Mouse (Mus musculus) forebrain, embryonic 10.5 days (tissue): ENCODE measurements around the gene Alkbh5. TPM values are rescaled to one million over a fixed set of nuclear protein-coding genes. Genes with fewer than 3 reads are reported as not detected.
"Not testable (repeated sequence)": the region's sequence is repeated elsewhere in the genome, so short reads cannot be mapped to it uniquely, and the experiment has no call there.

Experiments used
- DNase-seq: peaks from one replicate; pipeline ENCODE4 v3.0.0-alpha.2; 2017; ENCODE audit warnings: low spot score; ENCODE audit errors: extremely low spot score
- H3K27ac ChIP-seq: fragments of 300-500 bp; sonication (generic); 2 replicates; pipeline ENCODE4 v1.5.1; 2016; ENCODE audit warnings: mild to moderate bottlenecking
- H3K27me3 ChIP-seq: fragments of 300-500 bp; sonication (generic); 2 replicates; pipeline ENCODE4 v1.6.1; 2016; ENCODE audit warnings: mild to moderate bottlenecking; ENCODE audit not compliant: poor library complexity, severe bottlenecking
- H3K36me3 ChIP-seq: fragments of 300-500 bp; sonication (generic); replicated peaks from 2 replicates; pipeline ENCODE4 v1.6.1; 2016; ENCODE audit warnings: mild to moderate bottlenecking, moderate library complexity
- H3K4me1 ChIP-seq: fragments of 300-500 bp; sonication (generic); 2 replicates; pipeline ENCODE4 v1.6.1; 2016
- H3K4me3 ChIP-seq: fragments of 300-500 bp; sonication (generic); 2 replicates; pipeline ENCODE4 v1.5.1; 2016; ENCODE audit warnings: mild to moderate bottlenecking, moderate library complexity
- H3K9me3 ChIP-seq: fragments of 300-500 bp; sonication (generic); 2 replicates; pipeline ENCODE4 v1.6.1; 2016; ENCODE audit warnings: mild to moderate bottlenecking, moderate library complexity
- WGBS: fragments of 180-500 bp; shearing (Covaris S2); methylation state at CpG from one replicate; pipeline ENCODE4 v1.1.7; 2016; 5-methylcytosine and 5-hydroxymethylcytosine counted together
- polyA plus RNA-seq: library from polyadenylated mRNA; unstranded; fragments of >200 nt; fragmentation: Nextera tagmentation; extraction: Ambion mirVana; gene quantifications from 2 replicates; pipeline ENCODE4 v1.2.1, GENCODE M21; 2016

The Alkbh5 gene
- polyA plus RNA-seq, 1 experiment from 2014 or later = 32.3 TPM

DNA sequence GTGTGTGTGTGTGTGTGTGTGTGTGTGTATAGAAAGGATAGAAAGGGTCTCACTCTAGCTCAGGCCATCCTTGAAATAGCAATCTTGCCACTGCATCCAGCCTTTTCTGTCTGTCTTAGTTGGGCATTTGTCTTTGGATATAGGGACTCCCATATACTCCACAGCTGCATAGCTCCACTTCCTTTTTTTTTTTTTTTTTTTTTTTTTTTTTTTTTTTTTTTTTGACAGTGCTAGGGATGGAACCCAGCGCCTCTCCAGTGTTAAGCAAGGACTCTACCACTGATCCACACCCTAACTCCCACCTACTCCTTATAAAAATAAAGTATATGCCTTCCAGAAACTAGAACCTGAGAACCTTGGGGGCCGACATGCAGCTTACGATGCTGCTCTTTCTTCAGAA, 21.5 kb downstream of the Alkbh5 start:
- no peak for DNase-seq
- Histone ChIP-seq H3K9me3 (no peaks in the 10 kb centered on the region), H3K36me3 (peaks cover 71% of the 10 kb centered on the region), H3K27me3 (no peaks in the 10 kb centered on the region), H3K27ac (no peak overlapping the region), H3K4me1 (no peaks in the 10 kb centered on the region), H3K4me3 (no peak overlapping the region)
- 89% methylated on average over 3 of the region's 3 CpGs for WGBS

DNA sequence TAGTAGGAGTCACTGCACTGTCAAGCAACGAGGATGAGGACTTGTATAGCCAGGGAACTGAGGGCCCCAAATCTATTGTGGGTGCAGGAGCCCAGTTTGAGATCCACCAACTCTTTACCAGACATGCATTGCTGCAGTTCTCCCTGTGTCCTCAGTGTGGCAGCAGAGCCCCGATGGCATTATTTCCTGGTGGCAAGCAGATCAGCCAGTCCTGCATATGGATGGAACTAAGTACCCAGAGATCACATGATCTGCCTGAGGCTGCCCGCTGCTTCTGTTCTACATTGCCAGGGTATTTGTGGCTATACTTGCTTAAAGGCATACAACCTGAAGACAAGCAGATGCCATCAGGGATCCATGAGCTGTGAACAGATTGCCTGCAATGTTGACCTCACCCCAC, 23.2 kb downstream of the Alkbh5 start:
- DNase-seq = peak; percentile 73
- 11% methylated on average over 3 of the region's 3 CpGs for WGBS
- peaks cover 54% of the 10 kb centered on the region for H3K36me3 ChIP-seq
- H3K4me3 ChIP-seq = no peak overlapping the region
- H3K9me3 ChIP-seq = no peaks in the 10 kb centered on the region
- no peak overlapping the region for H3K27ac ChIP-seq
- H3K27me3 ChIP-seq = no peaks in the 10 kb centered on the region
- no peaks in the 10 kb centered on the region for H3K4me1 ChIP-seq

DNA sequence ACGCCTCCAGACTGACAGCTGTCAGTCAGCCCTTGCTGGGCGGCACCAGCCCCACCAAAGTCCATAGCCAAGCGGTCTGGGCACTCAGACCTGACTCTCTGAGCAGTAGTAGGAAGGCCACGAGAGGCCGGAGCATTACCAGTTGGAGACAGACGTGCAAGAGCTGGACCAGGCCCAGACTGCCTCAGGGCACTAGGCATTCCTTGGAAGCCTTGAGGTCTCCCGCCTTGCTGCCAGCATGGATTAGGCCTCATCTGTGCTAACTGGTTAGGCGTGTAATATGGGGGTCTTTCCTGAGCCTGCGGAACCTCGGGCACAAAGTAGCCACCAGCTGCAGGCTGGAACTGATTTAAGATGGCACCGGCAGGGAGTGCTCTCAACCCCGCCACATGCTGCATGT, 37.8 kb downstream of the Alkbh5 start:
- H3K4me1 ChIP-seq, H3K9me3 ChIP-seq, H3K27ac ChIP-seq, H3K4me3 ChIP-seq, H3K27me3 ChIP-seq, DNase-seq, H3K36me3 ChIP-seq: not testable (repeated sequence)
- WGBS = 82% methylated on average over 11 of the region's 12 CpGs

Other genes starting within 250 kb of the Alkbh5 start
- 18.0 TPM in 2 replicates for gene Tom1l2, start 183.5 kb upstream of the Alkbh5 start, polyA plus RNA-seq
- gene Drc3, start 183.1 kb upstream of the Alkbh5 start, polyA plus RNA-seq = 1.5 and 1.6 TPM in 2 replicates
- 29.5 and 33.5 TPM in 2 replicates for gene Gid4, start 119.2 kb upstream of the Alkbh5 start, polyA plus RNA-seq
- gene Atpaf2, start 117.9 kb upstream of the Alkbh5 start, polyA plus RNA-seq = 53.5 and 54.8 TPM in 2 replicates
- 129 and 130 TPM in 2 replicates for gene Drg2, start 81.8 kb upstream of the Alkbh5 start, polyA plus RNA-seq
- gene Myo15, start 67.0 kb upstream of the Alkbh5 start, polyA plus RNA-seq = 0.02 and 0.10 TPM in 2 replicates
- 144 and 148 TPM in 2 replicates for gene Llgl1, start 163.3 kb downstream of the Alkbh5 start, polyA plus RNA-seq
- gene Flii, start 190.9 kb downstream of the Alkbh5 start, polyA plus RNA-seq = 77.6 and 84.1 TPM in 2 replicates
- 13.5 and 14.5 TPM in 2 replicates for gene Mief2, start 192.0 kb downstream of the Alkbh5 start, polyA plus RNA-seq
- 28.3 and 28.9 TPM in 2 replicates for gene Top3a, start 241.0 kb downstream of the Alkbh5 start, polyA plus RNA-seq
- 9.2 and 10.0 TPM in 2 replicates for gene Smcr8, start 241.1 kb downstream of the Alkbh5 start, polyA plus RNA-seq